Mouse (Mus musculus) forebrain, embryonic 12.5 days (tissue): Measurements from ENCODE around the gene Zbtb41. TPM values are rescaled to one million over a fixed set of nuclear protein-coding genes. Genes with fewer than 3 reads are reported as not detected.
"Not testable (repeated sequence)": the region's sequence is repeated elsewhere in the genome, so short reads cannot be mapped to it uniquely, and the experiment has no call there.

ENCODE experiments used
- ATAC-seq: fragments of 200-750 bp; cut with Nextera tagmentation; 2 replicates; pipeline ENCODE4 v1.8.0; 2017; ENCODE audit warnings: moderate TSS enrichment; ENCODE audit not compliant: low FRiP score
- H3K27ac ChIP-seq: fragments of 300-500 bp; sonication (generic); 2 replicates; pipeline ENCODE4 v1.5.1; 2016; ENCODE audit warnings: mild to moderate bottlenecking
- H3K27me3 ChIP-seq: fragments of 300-500 bp; sonication (generic); 2 replicates; pipeline ENCODE4 v1.6.1; 2016; ENCODE audit warnings: mild to moderate bottlenecking
- H3K36me3 ChIP-seq: fragments of 300-500 bp; sonication (generic); replicated peaks from 2 replicates; pipeline ENCODE4 v1.6.1; 2016; ENCODE audit warnings: mild to moderate bottlenecking
- H3K4me1 ChIP-seq: fragments of 300-500 bp; sonication (generic); 2 replicates; pipeline ENCODE4 v1.6.1; 2016
- H3K4me2 ChIP-seq: fragments of 300-500 bp; sonication (generic); 2 replicates; pipeline ENCODE4 v1.6.1; 2016; ENCODE audit warnings: mild to moderate bottlenecking, moderate library complexity
- H3K4me3 ChIP-seq: fragments of 300-500 bp; sonication (generic); replicated peaks from 2 replicates; pipeline ENCODE4 v1.5.1; 2016; ENCODE audit warnings: mild to moderate bottlenecking
- H3K9ac ChIP-seq: fragments of 300-500 bp; sonication (generic); 2 replicates; pipeline ENCODE4 v1.6.1; 2016; ENCODE audit warnings: mild to moderate bottlenecking
- H3K9me3 ChIP-seq: fragments of 300-500 bp; sonication (generic); 2 replicates; pipeline ENCODE4 v1.6.1; 2016
- WGBS: fragments of 180-500 bp; shearing (Covaris S2); methylation state at CpG from one replicate; pipeline ENCODE4 v1.1.7; 2016; 5-methylcytosine and 5-hydroxymethylcytosine counted together
- polyA plus RNA-seq: library from polyadenylated mRNA; unstranded; fragments of >200 nt; fragmentation: Nextera tagmentation; extraction: Ambion mirVana; gene quantifications from 2 replicates; pipeline ENCODE4 v1.2.1, GENCODE M21; 2016

Zbtb41 gene
- 26.2 TPM in 2 replicates for polyA plus RNA-seq

GRCm38 (mm10) chr1:139421875-139422791 lies at the start of gene Zbtb41:
Gene Zbtb41, plus strand, starts transcription at chr1:139422288.
- WGBS = under 1% methylated on average over 77 of the region's 88 CpGs
- peaks cover 36% of the 10 kb centered on the region for H3K4me1 ChIP-seq
- H3K9me3 ChIP-seq = no peaks in the 10 kb centered on the region
- peak within 1 kb of the TSS; percentile 86 for H3K4me3 ChIP-seq
- peak within 1 kb of the TSS; percentile 70 for H3K4me2 ChIP-seq
- H3K27ac ChIP-seq = peak within 1 kb of the TSS; percentile 95
- H3K9ac ChIP-seq = peak within 1 kb of the TSS; percentile 96
- peaks cover 12% of the 10 kb centered on the region for H3K36me3 ChIP-seq
- no peaks in the 10 kb centered on the region for H3K27me3 ChIP-seq
- ATAC-seq = peak; percentile 96

GRCm38 (mm10) chr1:139375900-139376299 lies 46.2 kb upstream of the Zbtb41 start:
- H3K36me3 ChIP-seq = no peaks in the 10 kb centered on the region
- H3K27me3 ChIP-seq = peaks cover 4% of the 10 kb centered on the region; the same call in 1 of the 2 replicates
- 5% methylated on average over 6 of the region's 6 CpGs for WGBS
- peaks cover 14% of the 10 kb centered on the region for H3K4me1 ChIP-seq
- H3K4me3 ChIP-seq = peak overlapping the region; percentile 4
- peak; percentile 72 for ATAC-seq
- H3K4me2 ChIP-seq = peak overlapping the region; percentile 51
- peak overlapping the region; percentile 27; the same call in 1 of the 2 replicates for H3K27ac ChIP-seq
- no peaks in the 10 kb centered on the region for H3K9me3 ChIP-seq
- 0 out of 2 replicates have a peak overlapping the region, but pooled peaks have one; percentile 0 for H3K9ac ChIP-seq

GRCm38 (mm10) chr1:139376638-139377286 lies 45.3 kb upstream of the Zbtb41 start, which contains the start of gene Crb1:
Gene Crb1, minus strand, starts transcription at chr1:139377100.
- Histone ChIP-seq H3K4me2 (peak within 1 kb of the TSS; percentile 51), H3K4me1 (peaks cover 14% of the 10 kb centered on the region), H3K27ac (peak within 1 kb of the TSS; percentile 78), H3K9ac (peak within 1 kb of the TSS; percentile 49), H3K27me3 (peaks cover 4% of the 10 kb centered on the region; the same call in 1 of the 2 replicates), H3K9me3 (no peaks in the 10 kb centered on the region), H3K4me3 (peak within 1 kb of the TSS; percentile 37), H3K36me3 (no peaks in the 10 kb centered on the region)
- peak; percentile 73 for ATAC-seq
- 9% methylated on average over 5 of the region's 5 CpGs for WGBS

GRCm38 (mm10) chr1:139378861-139379620 lies 43.0 kb upstream of the Zbtb41 start:
- Histone ChIP-seq H3K27me3 (peaks cover 4% of the 10 kb centered on the region; the same call in 1 of the 2 replicates), H3K9ac (no peak overlapping the region), H3K4me3 (no peak overlapping the region), H3K4me2 (no peak overlapping the region), H3K9me3 (no peaks in the 10 kb centered on the region), H3K27ac (no peak overlapping the region), H3K4me1 (peaks cover 14% of the 10 kb centered on the region), H3K36me3 (no peaks in the 10 kb centered on the region)
- 23% methylated on average over 11 of the region's 11 CpGs for WGBS
- ATAC-seq = peak; percentile 28; the same call in 1 of the 2 replicates

- H3K27ac ChIP-seq = no peak overlapping the region
- H3K27me3 ChIP-seq = peaks cover 4% of the 10 kb centered on the region; the same call in 1 of the 2 replicates
- H3K9me3 ChIP-seq = no peaks in the 10 kb centered on the region
- no peak overlapping the region for H3K9ac ChIP-seq
- 0 out of 2 replicates have a peak, but pooled peaks have one; percentile 0 for ATAC-seq
- H3K4me1 ChIP-seq = peaks cover 14% of the 10 kb centered on the region
- H3K4me2 ChIP-seq = no peak overlapping the region
- no peak overlapping the region for H3K4me3 ChIP-seq
- H3K36me3 ChIP-seq = no peaks in the 10 kb centered on the region
- WGBS = 20% methylated on average over 4 of the region's 4 CpGs
Measured at GRCm38 (mm10) chr1:139379621-139379984, 42.5 kb upstream of the Zbtb41 start.

- Histone ChIP-seq H3K27ac (no peak overlapping the region), H3K4me2 (no peak overlapping the region), H3K36me3 (no peaks in the 10 kb centered on the region), H3K27me3 (no peaks in the 10 kb centered on the region), H3K9ac (no peak overlapping the region), H3K9me3 (no peaks in the 10 kb centered on the region), H3K4me3 (no peak overlapping the region), H3K4me1 (no peaks in the 10 kb centered on the region)
- no peak for ATAC-seq
- 61% methylated on average over 2 of the region's 2 CpGs for WGBS
Measured at GRCm38 (mm10) chr1:139391747-139392146, 30.3 kb upstream of the Zbtb41 start.

- ATAC-seq = no peak
- Histone ChIP-seq H3K27me3 (no peaks in the 10 kb centered on the region), H3K4me3 (no peak overlapping the region), H3K27ac (no peak overlapping the region), H3K4me2 (no peak overlapping the region), H3K9ac (no peak overlapping the region), H3K9me3 (no peaks in the 10 kb centered on the region), H3K36me3 (no peaks in the 10 kb centered on the region), H3K4me1 (no peaks in the 10 kb centered on the region; the same call in 1 of the 2 replicates)
- WGBS = 63% methylated on average over 1 of the region's 1 CpGs
Measured at GRCm38 (mm10) chr1:139396589-139396988, 25.5 kb upstream of the Zbtb41 start.

- Histone ChIP-seq H3K4me1 (no peaks in the 10 kb centered on the region; the same call in 1 of the 2 replicates), H3K4me2 (no peak overlapping the region), H3K4me3 (no peak overlapping the region), H3K27ac (no peak overlapping the region), H3K9me3 (no peaks in the 10 kb centered on the region), H3K9ac (no peak overlapping the region), H3K27me3 (no peaks in the 10 kb centered on the region), H3K36me3 (no peaks in the 10 kb centered on the region)
- no peak for ATAC-seq
Measured at GRCm38 (mm10) chr1:139405766-139406165, 16.3 kb upstream of the Zbtb41 start.

GRCm38 (mm10) chr1:139407701-139408100 lies 14.4 kb upstream of the Zbtb41 start:
- Histone ChIP-seq H3K4me1 (no peaks in the 10 kb centered on the region), H3K9ac (no peak overlapping the region), H3K4me3 (no peak overlapping the region), H3K27ac (no peak overlapping the region), H3K9me3 (no peaks in the 10 kb centered on the region), H3K4me2 (no peak overlapping the region), H3K36me3 (no peaks in the 10 kb centered on the region), H3K27me3 (no peaks in the 10 kb centered on the region)
- 62% methylated on average over 5 of the region's 5 CpGs for WGBS
- no peak for ATAC-seq

- H3K4me2 ChIP-seq, H3K9ac ChIP-seq, H3K27ac ChIP-seq, H3K9me3 ChIP-seq, H3K4me3 ChIP-seq, H3K4me1 ChIP-seq, ATAC-seq, H3K27me3 ChIP-seq, H3K36me3 ChIP-seq: not testable (repeated sequence)
- WGBS = 81% methylated on average over 2 of the region's 2 CpGs
Measured at GRCm38 (mm10) chr1:139412365-139412764, 9.7 kb upstream of the Zbtb41 start.

GRCm38 (mm10) chr1:139413465-139413864 lies 8.6 kb upstream of the Zbtb41 start:
- no peak overlapping the region for H3K4me3 ChIP-seq
- no peak overlapping the region for H3K9ac ChIP-seq
- H3K4me2 ChIP-seq = no peak overlapping the region
- no peak for ATAC-seq
- H3K9me3 ChIP-seq = no peaks in the 10 kb centered on the region
- H3K27ac ChIP-seq = no peak overlapping the region
- H3K4me1 ChIP-seq = no peaks in the 10 kb centered on the region
- H3K27me3 ChIP-seq = no peaks in the 10 kb centered on the region
- WGBS = 89% methylated on average over 3 of the region's 3 CpGs
- H3K36me3 ChIP-seq = no peaks in the 10 kb centered on the region

- peaks cover 32% of the 10 kb centered on the region for H3K4me1 ChIP-seq
- peaks cover 10% of the 10 kb centered on the region; the same call in 1 of the 2 replicates for H3K36me3 ChIP-seq
- H3K4me3 ChIP-seq = peak overlapping the region; percentile 86
- 10% methylated on average over 8 of the region's 8 CpGs for WGBS
- H3K27ac ChIP-seq = peak overlapping the region; percentile 95; the same call in 1 of the 2 replicates
- no peaks in the 10 kb centered on the region for H3K27me3 ChIP-seq
- H3K9me3 ChIP-seq = no peaks in the 10 kb centered on the region
- ATAC-seq = peak; percentile 34; the same call in 1 of the 2 replicates
- peak overlapping the region; percentile 70 for H3K4me2 ChIP-seq
- peak overlapping the region; percentile 96 for H3K9ac ChIP-seq
Measured at GRCm38 (mm10) chr1:139421521-139421874, 590 bp upstream of the Zbtb41 start.
